Mouse (Mus musculus) urinary bladder, postnatal 14 days (tissue): ENCODE results near the gene Tiam2.

Experiments used
- DNase-seq: peaks from one replicate; pipeline ENCODE4 v3.0.0; 2021; ENCODE audit warnings: low spot score

The Tiam2 gene

DNA sequence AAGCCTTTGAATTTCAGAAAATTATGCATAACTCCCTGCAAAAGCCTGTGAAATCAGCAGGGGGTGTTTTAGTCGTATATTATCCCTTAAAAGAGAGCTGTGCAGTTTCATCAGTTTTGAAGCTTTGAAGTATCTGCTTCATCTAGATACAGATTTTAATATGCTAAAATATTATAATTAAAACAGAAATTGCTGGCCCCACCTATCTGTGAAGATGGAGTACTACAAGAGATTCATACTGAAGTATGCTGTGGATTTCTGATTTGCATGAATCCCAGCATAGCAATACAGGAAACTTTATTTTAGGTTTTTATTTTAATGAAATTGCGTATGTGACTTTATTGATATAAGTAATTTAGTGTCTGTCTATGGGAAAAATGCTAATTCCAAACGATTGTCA lies 234.2 kb downstream of the Tiam2 start:
- DNase-seq = no peak

DNA sequence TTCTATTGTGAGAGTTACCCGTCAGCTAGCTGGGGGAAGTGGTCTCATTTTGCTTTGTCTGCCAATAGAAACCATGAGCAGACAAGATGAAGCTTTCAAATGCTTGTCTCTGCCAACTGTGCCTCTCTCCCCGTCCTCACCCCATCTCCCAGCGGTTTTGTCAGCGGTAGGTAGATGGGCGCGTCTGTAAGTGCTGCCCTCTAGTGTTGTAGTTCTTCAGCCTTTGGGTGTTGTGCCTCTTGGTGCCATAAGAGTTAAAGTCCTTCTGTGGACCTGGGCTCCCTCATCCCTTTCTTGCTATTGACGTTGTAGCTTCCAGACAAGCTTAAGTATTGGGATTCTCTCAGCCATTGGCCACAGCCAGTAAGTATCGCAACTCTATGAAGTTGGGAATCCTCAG lies 236.0 kb downstream of the Tiam2 start:
- no peak for DNase-seq

DNA sequence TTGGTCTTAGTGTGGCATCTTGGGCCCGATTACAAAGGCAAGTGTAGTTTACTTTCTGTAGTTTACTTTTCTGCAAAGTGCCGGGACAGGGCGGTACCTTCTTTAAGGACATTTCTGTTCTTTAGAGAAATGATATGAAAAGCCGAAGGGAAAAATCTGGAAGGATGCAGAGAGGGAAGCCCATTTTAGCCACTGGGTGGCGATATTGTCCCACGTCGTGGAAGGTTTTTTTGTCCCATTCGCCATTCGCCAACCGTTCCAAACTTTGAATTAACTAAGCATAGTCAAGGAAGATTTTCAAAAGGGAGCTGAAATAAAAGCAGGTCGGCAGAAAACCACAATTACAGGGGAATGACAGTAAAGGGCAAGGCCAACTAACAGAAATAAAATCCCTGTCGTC lies 244.5 kb downstream of the Tiam2 start:
- DNase-seq = peak; percentile 78
